Comparison of ENCODE assay signal across 24 mouse cellular contexts in genomic region chr8:48130266-48130665, GRCm38 (mm10).
"Had no signal": no experiment of that assay in that cellular context is flagged by ENCODE, and none has a peak within 500 bp of the region (broad histone marks: within the 10 kb centered on the region; RNA-seq: fewer than 3 reads in every experiment).

No protein-coding gene starts in this region.

- H3K36me3 ChIP-seq: hindbrain, embryonic 13.5 days; hindbrain, embryonic 15.5 days had no signal

- H3K4me2 ChIP-seq: heart, embryonic 11.5 days; heart, embryonic 13.5 days; heart, embryonic 15.5 days; hindbrain, embryonic 13.5 days; hindbrain, embryonic 15.5 days; limb, embryonic 12.5 days; liver, embryonic 11.5 days; liver, embryonic 13.5 days; liver, embryonic 15.5 days had no signal

- H3K9me3 ChIP-seq: heart, embryonic 13.5 days; heart, embryonic 15.5 days; hindbrain, embryonic 13.5 days; hindbrain, embryonic 15.5 days; limb, embryonic 10.5 days; limb, embryonic 12.5 days; liver, embryonic 13.5 days; liver, embryonic 15.5 days had no signal

- H3K9ac ChIP-seq: forebrain, postnatal 0 days; heart, embryonic 13.5 days; heart, embryonic 15.5 days; hindbrain, embryonic 13.5 days; hindbrain, embryonic 15.5 days; limb, embryonic 12.5 days; liver, embryonic 13.5 days; liver, embryonic 15.5 days; liver, postnatal 0 days had no signal

- DNase-seq: forebrain, postnatal 0 days; gastrocnemius, postnatal 14 days; gastrocnemius, postnatal 36 days; heart, adult 11 months; heart, adult 2 months; heart, postnatal 14 days; heart, postnatal 36 days; kidney, postnatal 14 days; kidney, postnatal 4 days; liver; liver, embryonic 13.5 days; liver, postnatal 0 days had no signal

- H3K27ac ChIP-seq: heart, adult 2 months; heart, embryonic 13.5 days; heart, embryonic 15.5 days; hindbrain, embryonic 13.5 days; hindbrain, embryonic 15.5 days; hindbrain, postnatal 0 days; layer of hippocampus, adult 2 months; left cerebral cortex, adult 2 months; limb, embryonic 10.5 days; limb, embryonic 12.5 days; liver, embryonic 13.5 days; liver, embryonic 15.5 days had no signal

- H3K27me3 ChIP-seq: heart, embryonic 13.5 days; heart, embryonic 15.5 days; hindbrain, embryonic 13.5 days; hindbrain, embryonic 15.5 days; liver, embryonic 13.5 days; liver, embryonic 15.5 days had no signal

- H3K4me1 ChIP-seq: heart, embryonic 15.5 days; hindbrain, embryonic 15.5 days; liver, embryonic 13.5 days; liver, embryonic 15.5 days had no signal

- H3K4me3 ChIP-seq: heart, adult 2 months; heart, embryonic 13.5 days; heart, embryonic 15.5 days; hindbrain, embryonic 13.5 days; hindbrain, embryonic 15.5 days; layer of hippocampus, adult 2 months; left cerebral cortex, adult 2 months; limb, embryonic 10.5 days; limb, embryonic 12.5 days; liver, embryonic 13.5 days; liver, embryonic 15.5 days had no signal

- ATAC-seq: forebrain, postnatal 0 days; hindbrain, postnatal 0 days; liver, postnatal 0 days had no signal
